Mouse (Mus musculus): ENCODE measurements around the gene Cebpa.

The Cebpa gene

GRCm38 (mm10) chr7:35118841-35119413 is at the start of gene Cebpa:
Cebpa (plus strand) TSS chr7:35119293.
- no peak for DNase-seq (ENCODE audit: extremely low spot score, low read depth, low spot score)

GRCm38 (mm10) chr7:35076645-35077044 is 42.4 kb upstream of the Cebpa start:
- DNase-seq (ENCODE audit: extremely low spot score, low read depth, low spot score): no peak

GRCm38 (mm10) chr7:35080843-35081338 is 38.2 kb upstream of the Cebpa start:
- DNase-seq (ENCODE audit: extremely low spot score, low read depth, low spot score): no peak

GRCm38 (mm10) chr7:35081406-35082104 is 37.5 kb upstream of the Cebpa start:
- no peak for DNase-seq (ENCODE audit: extremely low spot score, low read depth, low spot score)

- DNase-seq (ENCODE audit: extremely low spot score, low read depth, low spot score): no peak
Measured at GRCm38 (mm10) chr7:35084565-35085360, 34.3 kb upstream of the Cebpa start.

- no peak for DNase-seq (ENCODE audit: extremely low spot score, low read depth, low spot score)
Measured at GRCm38 (mm10) chr7:35086271-35086861, 32.7 kb upstream of the Cebpa start.

- DNase-seq (ENCODE audit: extremely low spot score, low read depth, low spot score): no peak
Measured at GRCm38 (mm10) chr7:35090550-35090949, 28.5 kb upstream of the Cebpa start.

- DNase-seq (ENCODE audit: extremely low spot score, low read depth, low spot score): no peak
Measured at GRCm38 (mm10) chr7:35094975-35095678, 24.0 kb upstream of the Cebpa start.

- DNase-seq (ENCODE audit: extremely low spot score, low read depth, low spot score): no peak
Measured at GRCm38 (mm10) chr7:35098777-35099176, 20.3 kb upstream of the Cebpa start.

GRCm38 (mm10) chr7:35099528-35099927 is 19.6 kb upstream of the Cebpa start:
- DNase-seq (ENCODE audit: extremely low spot score, low read depth, low spot score): no peak

- DNase-seq (ENCODE audit: extremely low spot score, low read depth, low spot score): no peak
Measured at GRCm38 (mm10) chr7:35106614-35107013, 12.5 kb upstream of the Cebpa start.

GRCm38 (mm10) chr7:35107630-35108029 is 11.5 kb upstream of the Cebpa start:
- DNase-seq (ENCODE audit: extremely low spot score, low read depth, low spot score): no peak

- DNase-seq (ENCODE audit: extremely low spot score, low read depth, low spot score): no peak
Measured at GRCm38 (mm10) chr7:35108046-35108445, 11.0 kb upstream of the Cebpa start.

- no peak for DNase-seq (ENCODE audit: extremely low spot score, low read depth, low spot score)
Measured at GRCm38 (mm10) chr7:35108663-35109062, 10.4 kb upstream of the Cebpa start.

- DNase-seq (ENCODE audit: extremely low spot score, low read depth, low spot score): no peak
Measured at GRCm38 (mm10) chr7:35113136-35113535, 6.0 kb upstream of the Cebpa start.

- DNase-seq (ENCODE audit: extremely low spot score, low read depth, low spot score): no peak
Measured at GRCm38 (mm10) chr7:35113721-35114120, 5.4 kb upstream of the Cebpa start.

- no peak for DNase-seq (ENCODE audit: extremely low spot score, low read depth, low spot score)
Measured at GRCm38 (mm10) chr7:35116524-35116923, 2.6 kb upstream of the Cebpa start.

- DNase-seq (ENCODE audit: extremely low spot score, low read depth, low spot score): no peak
Measured at GRCm38 (mm10) chr7:35117052-35117451, 2.0 kb upstream of the Cebpa start.

GRCm38 (mm10) chr7:35117761-35118098 is 1.4 kb upstream of the Cebpa start:
- DNase-seq (ENCODE audit: extremely low spot score, low read depth, low spot score): no peak

GRCm38 (mm10) chr7:35118099-35118781 is 853 bp upstream of the Cebpa start:
- no peak for DNase-seq (ENCODE audit: extremely low spot score, low read depth, low spot score)

All from hindlimb bud, embryonic 11.5 days (tissue).